Mouse (Mus musculus) liver, postnatal 0 days (tissue): ENCODE results near the gene Cyb5rl.

ENCODE experiments used
- CTCF ChIP-seq: sonication (generic); IDR thresholded peaks from 2 replicates; pipeline ENCODE4 v1.5.1; 2016; ENCODE audit warnings: antibody characterized with exemption, low read depth
- EP300 ChIP-seq: IDR thresholded peaks from 2 replicates; pipeline ENCODE4 v1.6.1; 2016; ENCODE audit warnings: antibody characterized with exemption, low read depth, mild to moderate bottlenecking

DNA sequence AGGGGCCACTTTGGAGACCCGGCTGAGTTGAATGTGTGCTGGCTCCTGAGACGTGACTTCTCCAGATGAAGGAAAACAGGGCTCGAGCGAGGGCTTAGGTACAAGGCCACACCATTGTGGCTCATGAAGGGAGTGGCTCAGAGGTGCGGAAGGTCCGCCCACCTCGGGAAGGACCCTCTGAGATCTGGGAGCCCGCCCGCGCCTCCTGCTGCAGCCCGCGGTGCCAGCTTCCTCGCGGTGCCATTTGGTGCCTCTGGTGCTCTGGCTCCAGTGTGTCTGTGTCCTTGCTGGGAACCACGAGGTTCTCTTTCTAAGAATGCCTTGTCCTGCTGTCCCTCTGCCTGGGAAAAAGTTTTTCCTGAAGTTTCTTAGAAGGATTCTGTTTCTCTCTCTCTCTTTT, 31.1 kb downstream of the Cyb5rl start:
- no peak for TF ChIP-seq CTCF
- TF ChIP-seq EP300, result no peak
